Mouse (Mus musculus) kidney, adult 2 months (tissue): ENCODE measurements at regions not wholly inside any gene's neighbourhood (a gene's known extent, or its start where the extent isn't known, plus 50 kb on each side); places are given as distances from the start of the nearest gene placed in this dataset.
"Not testable (repeated sequence)": the region's sequence is repeated elsewhere in the genome, so short reads cannot be mapped to it uniquely, and the experiment has no call there.

Experiments used
- CTCF ChIP-seq: fragments of 200-500 bp; conservative IDR thresholded peaks from 2 replicates; pipeline ENCODE4 v1.5.1; 2011; ENCODE audit warnings: low read depth, mild to moderate bottlenecking, control low read depth, low read length, moderate library complexity, mixed read lengths; ENCODE audit not compliant: insufficient read depth, insufficient read length
- POLR2A ChIP-seq: fragments of 200-500 bp; IDR thresholded peaks from one replicate; pipeline ENCODE4 v1.6.1; 2011; ENCODE audit warnings: low read depth, low read length, control low read depth

GRCm38 (mm10) chr1:85456671-85457070, 118.8 kb upstream of the G530012D18Rik start:
- not testable (repeated sequence) for TF ChIP-seq CTCF, POLR2A
